Mouse (Mus musculus) cerebellum, adult 8-10 months (tissue): ENCODE data around the gene Pnliprp2.

ENCODE experiments used
- DNase-seq: peaks from one replicate; pipeline ENCODE4 v3.0.0; 2022

Gene Pnliprp2

DNA sequence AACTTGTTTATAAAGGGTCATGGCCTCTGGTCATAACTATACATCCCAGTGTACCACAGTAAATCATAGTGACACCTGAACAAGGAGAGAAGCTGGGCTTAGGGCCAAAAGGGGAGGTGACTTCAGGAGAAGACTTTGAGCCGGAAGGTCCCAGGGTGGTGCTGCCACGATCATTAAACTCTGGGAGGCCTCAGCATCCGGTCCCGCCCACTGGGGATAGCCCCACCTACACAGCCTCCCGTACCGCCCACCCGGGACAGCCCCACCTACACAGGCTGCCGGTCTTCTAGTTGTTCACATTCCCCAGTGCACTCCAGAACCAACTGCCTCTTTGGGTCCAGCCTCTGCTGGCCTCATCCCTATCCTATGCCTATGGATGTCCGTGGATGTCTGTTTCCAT lies at the start of gene Pnliprp2:
Gene Pnliprp2, plus strand, starts transcription at position 297 of the 400 bp plus-strand sequence.
- no peak for DNase-seq

DNA sequence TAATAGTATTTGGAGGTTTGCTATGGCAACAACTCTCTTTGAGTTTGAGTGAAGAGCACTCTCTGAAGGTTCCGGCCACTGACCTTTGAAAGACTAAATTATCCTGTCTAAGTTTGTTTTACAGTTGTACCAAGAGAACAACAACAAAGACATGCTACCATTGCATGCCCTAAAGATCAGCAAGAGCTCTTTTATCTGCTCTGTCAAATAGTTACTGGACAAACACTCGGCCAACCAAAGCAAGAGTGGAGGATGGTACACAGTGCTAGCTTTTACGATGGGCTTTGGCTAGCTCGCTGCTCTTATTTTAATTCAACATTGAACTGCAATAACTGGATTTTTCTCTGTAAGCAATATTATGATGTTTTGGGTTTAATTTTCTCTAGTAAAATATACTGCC lies 41.6 kb upstream of the Pnliprp2 start:
- DNase-seq: no peak

DNA sequence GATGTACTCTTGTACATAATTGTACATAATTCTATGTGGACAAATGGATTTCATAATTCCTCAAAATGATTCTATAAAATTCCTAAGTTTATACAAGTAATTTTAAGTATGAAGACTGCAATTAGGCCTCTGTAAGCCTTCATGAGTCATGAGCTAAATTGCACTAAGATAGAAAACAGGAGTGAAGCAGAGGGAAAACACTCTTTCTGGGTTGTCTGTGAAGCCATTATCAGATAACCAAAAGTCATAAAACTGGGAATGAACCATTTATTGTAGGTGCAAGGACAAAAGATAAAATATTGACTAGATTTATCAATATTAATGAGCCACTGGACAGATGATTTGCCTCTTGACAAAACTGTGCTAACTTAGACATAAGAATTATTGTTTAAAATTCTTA lies 39.1 kb upstream of the Pnliprp2 start:
- DNase-seq: no peak

DNA sequence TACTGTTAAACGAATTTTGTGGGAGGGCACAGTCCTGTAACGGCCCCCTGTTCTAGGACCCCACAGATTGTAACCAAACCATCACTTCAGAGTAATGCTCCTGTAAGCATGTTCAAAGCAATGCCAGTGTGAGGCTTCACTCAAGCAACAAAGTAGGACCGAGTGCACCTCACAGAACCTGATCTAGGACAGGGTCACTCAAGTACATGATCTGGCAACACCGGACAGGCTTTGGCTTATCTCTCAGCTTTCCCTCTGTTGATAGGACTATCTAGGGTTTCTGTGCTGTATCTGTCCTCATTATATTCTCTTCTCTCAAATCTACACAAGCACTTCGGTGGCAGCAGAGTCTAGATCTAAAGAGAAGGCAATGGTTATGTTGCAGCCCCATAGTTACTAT lies 33.0 kb upstream of the Pnliprp2 start:
- no peak for DNase-seq

DNA sequence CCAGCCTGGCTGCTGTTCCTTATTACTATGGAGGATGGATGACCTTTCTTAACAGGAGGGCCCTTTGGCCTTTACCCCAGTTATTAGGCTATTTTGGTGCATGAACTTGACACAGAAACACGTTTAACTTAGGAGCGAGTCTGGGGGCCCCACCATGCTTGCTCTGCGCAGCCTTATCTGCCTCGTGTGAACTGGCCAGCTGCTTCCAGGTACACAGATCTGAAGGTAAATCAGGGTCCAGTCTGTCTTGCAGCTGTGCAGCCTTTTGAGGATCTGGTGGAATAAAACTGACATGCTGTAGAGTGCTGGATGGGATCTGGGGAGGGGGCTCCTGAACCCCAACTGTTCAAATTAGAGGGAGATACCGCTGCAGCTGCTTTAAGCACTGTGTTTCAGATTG lies 31.8 kb upstream of the Pnliprp2 start:
- DNase-seq: no peak

DNA sequence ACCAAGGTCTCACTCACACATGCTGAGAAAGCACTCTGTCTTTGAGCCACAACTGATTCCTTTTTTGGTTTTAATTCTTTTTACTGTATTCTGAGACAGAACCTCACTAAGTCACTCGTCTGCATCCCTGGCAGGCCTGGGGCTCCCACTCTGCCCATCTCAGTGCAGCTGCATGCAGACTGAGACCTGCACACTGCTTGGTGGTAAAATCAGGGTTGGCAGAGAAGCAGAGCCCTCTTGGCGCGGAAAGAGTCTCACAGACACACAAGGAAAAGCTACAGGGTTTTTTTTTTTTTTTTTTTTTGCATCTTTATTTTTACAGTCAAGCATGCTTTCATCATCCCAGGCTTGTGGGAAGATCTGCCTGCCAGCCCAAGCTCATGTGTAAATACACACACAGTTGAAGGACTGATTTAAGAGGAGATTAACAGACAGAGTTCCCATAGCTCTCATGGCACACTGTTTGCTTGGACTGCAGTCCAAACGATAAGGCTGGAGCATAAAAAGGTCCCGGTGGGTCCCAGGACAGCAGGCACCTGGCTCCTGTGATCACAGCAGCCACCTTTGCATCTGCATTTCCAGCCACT lies 31.0 kb upstream of the Pnliprp2 start, which contains the start of gene Pnliprp1:
Gene Pnliprp1, plus strand, starts transcription at position 443 of the 587 bp plus-strand sequence.
- no peak for DNase-seq

DNA sequence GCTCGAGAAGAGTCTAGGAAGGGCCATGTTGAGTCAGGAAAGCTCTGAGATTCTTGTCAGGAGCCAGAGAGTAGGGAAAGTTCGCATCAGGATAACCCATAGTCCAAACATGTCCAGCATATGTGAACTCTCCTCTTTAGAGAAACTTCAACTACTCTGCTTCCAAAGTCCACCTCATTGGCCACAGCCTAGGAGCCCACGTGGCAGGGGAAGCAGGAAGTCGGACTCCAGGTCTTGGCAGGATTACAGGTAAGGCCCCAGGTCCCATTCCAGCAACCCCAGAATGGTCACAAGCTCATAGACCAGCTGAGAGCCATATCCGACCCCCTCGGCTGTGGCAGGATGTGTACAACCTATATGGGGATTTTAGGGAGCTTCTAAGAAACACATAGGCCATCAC lies 26.3 kb upstream of the Pnliprp2 start:
- no peak for DNase-seq

DNA sequence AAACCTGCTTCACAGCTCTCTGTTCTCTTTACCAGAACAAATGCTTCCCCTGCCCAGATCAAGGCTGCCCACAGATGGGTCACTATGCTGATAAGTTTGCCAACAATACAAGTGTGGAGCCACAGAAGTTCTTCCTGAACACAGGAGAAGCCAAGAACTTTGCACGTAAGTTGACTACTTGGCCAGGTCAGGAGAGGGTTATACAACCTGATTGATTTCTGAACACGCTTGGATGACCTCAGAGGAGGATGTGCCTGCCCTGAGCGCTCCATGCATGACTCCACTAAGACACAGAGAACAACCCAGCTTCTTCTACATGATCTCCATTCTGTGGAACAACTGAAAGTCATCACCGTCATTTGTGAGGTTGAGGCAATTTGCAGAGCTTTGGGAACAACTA lies 21.4 kb upstream of the Pnliprp2 start:
- DNase-seq: no peak

DNA sequence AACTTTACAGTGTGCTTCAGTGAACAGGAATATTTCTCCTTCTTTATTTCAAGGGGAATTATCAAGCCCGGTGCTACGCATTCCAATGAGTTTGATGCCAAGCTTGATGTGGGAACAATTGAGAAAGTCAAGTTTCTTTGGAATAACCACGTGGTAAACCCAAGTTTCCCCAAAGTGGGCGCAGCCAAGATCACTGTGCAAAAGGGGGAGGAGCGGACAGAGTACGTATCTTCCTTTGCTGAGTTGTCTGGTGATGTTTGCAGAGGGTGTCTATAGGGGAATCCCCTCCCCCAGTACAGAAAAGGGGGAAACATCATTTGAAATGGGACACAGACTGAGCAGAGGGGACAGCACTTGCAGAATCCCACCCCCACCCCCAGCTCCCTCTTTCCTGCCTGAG lies 18.5 kb upstream of the Pnliprp2 start:
- no peak for DNase-seq

DNA sequence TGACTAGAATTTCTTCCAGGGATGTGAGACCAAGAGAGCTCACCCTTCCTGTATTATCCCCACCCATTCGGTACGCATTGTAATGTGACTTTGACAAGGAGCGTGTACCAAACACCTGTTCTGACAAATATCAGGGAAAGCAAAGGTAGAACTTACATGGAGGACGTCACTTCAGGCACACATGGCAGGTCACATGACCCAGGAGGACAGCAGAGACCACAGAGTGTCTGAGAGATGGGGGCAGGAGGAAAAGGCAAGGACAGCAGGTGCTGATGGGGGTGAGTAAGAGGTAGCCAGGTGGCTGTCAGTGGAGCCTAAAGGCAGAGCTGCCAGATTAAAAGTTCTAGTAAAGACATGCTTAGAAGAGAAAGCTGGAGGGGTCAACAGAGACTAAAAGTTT lies 16.8 kb upstream of the Pnliprp2 start:
- DNase-seq: no peak

DNA sequence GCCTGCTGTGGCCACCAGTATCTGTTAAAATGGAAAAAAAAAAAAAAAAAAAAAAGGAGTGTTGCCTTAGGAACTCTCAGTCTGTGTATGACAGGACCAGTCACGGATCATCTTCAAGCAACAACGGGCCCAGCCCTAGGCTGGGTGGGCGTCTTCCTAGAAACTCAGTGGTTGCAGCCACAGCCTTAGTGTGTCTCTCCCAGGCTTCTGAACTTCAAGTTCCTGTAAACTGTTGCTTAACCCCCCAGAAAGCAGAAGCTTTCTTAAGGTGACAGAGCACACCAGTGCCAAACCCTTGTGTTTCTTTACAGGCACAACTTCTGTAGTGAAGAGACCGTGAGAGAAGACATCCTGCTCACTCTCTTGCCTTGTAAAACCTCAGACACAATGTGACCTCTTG lies 15.8 kb upstream of the Pnliprp2 start:
- no peak for DNase-seq

DNA sequence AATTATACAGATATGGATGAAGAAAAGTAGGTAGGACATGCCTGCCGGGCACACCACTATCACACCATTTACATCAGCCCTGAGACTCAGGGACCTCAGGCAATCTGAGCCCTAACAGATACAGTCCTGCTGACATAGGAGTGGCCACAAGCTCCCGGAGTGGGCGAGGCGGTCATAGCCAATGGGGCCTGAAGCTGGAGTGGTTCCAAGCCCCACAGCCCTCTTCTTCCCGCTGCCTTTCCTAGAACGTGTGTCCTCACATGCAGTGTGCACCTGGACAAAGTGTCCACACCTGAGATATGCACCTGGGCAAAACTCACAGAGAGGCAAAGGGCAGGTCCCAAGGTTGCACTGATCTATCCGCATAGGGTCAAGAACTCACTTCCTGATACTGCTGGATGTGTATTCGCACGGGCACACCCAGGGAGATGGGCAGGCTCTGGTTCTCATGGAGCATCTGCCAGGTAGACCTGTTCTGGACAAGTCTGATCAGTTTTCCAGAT lies 12.0 kb upstream of the Pnliprp2 start:
- no peak for DNase-seq

DNA sequence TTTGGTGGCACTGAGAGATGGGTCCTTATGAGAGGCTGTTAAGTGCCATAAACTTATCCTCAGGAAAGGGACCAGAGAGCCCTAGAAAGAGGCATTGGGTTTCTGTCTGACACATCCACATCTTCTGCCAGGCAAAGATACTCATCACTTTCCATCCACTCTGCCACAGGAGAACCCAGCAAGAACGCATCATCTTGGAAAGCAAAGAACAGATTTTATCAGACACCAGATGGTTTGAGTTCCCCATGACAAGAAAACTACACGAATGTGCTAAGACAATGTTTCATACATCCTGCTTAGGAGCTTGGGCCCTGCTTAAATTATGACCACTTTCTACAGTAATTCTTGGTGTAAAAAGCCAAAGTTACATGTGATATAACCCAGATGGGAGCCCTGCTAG lies 8.7 kb upstream of the Pnliprp2 start:
- no peak for DNase-seq

DNA sequence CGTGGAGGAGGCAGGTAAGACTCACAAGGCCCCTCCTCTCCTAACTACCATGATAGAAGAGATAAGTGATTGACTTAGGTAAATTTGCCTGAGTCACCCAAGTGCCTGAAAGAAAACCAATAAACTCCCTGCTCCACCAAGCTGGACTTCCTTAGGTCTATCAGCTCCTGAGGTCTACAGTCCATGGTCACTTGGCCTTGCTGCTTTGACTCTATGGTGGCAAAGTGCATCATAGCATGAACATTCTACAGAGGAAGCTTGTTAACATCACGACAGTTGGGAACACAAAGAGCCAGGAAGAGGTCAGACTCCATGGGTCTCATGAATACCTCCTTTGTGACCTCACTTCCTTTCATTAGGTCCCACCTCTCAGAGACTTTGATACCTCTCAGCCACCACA lies 8.0 kb upstream of the Pnliprp2 start:
- no peak for DNase-seq

DNA sequence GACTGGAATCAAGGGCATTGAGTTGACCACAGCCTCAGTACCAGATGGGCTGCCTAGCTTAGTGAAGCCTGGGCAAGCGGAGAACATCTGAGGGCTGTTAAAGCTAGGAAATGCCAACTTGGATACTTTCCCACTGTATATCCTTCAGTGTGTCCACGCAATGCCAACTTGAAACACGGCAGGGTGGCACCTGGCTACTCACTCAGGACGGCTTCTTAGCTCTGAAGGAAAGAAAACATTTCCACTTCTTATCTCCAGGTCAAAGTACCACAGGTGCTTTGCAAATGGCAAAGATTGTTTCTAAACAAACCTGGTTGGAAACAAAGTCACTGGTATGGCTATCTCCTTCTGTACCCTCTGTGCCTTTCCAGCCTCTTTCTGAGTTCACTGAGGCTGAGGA lies 648 bp upstream of the Pnliprp2 start:
- no peak for DNase-seq

DNA sequence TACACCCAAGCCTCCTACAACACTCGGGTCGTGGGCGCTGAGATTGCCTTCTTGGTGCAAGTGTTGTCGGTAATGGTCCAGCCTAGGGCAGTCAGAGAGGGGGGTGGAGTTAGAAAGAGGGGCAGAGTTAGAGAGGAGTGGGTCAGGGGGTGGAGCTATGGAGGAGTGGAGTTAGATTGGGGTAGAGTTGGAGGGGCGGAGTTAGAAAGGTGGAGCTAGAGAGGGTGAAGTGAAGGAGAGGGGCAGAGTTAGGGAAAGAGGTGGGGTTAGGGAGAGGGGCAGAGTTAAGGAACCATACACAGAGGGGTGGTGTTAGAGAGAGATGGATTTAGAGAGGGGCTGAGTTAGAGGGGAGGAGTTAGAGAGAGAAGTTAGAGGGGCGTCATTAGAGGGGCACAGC lies 2.8 kb downstream of the Pnliprp2 start:
- no peak for DNase-seq

DNA sequence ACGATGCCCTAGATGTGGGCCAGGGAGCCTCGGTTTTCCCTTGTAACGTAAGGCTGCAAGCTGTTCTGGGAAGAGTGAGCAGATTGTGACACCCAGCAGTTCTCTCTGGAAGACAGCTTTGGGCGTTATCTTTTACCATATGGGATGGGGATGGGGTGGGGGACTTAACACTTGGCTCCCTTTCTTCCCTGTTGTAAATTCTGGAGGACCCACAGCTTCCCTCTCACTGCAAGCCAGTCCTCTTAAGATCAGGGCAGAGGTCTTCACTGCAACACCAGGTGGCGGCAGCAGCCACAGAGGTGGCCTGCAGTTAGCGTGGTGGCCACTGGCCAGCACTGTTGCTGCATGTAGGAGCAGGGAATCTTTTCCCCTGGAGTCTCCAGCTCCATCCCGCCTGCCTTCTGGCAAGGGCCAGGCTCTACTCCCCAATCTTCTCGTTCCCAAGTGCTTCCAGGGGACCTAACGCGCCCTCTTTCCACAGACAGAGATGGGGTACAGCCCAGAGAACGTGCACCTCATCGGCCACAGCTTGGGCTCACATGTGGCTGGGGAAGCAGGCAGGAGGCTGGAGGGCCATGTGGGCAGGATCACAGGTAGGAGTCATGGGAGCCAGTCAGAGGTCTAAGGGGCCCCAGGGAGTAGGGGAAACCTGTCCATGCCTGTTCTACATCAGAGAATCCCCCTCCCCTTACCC lies 3.5 kb downstream of the Pnliprp2 start:
- DNase-seq: peak; percentile 13

DNA sequence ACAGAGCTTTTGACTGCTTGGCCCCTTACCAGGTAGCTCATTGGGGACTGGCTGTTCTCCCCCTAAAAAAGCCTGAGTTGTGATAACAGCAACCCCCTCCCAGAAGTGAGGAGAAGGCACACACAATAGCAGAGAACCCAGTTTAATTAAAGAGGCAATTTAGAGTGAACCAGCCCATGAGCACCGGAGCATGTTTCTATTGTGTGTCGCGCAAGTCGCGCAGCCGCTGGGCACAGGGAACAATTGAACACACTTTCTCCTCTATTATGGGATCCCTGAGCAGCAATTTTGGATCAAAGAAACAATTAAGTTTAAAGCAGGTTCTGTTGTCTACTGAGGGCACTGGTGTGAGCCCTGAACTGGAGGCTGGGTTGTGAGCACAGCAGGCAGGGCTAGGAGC lies 7.8 kb downstream of the Pnliprp2 start:
- DNase-seq: no peak

DNA sequence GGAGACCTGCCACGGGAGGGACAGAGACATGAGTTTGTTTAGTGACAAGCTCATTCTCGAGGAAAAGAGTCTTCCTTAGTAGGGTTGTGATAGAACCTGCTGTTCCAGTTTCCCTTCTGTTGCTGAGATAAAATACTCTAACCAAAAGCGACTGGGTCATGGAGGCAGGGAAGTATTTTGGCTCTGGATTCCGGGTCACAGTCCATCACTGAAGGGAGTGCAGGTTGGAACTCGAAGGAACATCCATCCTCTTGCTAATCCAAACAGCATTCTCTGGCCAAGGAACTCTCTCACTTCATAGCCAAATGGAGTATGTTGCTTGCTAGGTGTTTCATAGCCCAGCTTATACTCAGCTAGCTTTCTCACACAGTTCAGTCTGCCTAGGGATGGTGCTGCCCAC lies 16.9 kb downstream of the Pnliprp2 start:
- DNase-seq: no peak

DNA sequence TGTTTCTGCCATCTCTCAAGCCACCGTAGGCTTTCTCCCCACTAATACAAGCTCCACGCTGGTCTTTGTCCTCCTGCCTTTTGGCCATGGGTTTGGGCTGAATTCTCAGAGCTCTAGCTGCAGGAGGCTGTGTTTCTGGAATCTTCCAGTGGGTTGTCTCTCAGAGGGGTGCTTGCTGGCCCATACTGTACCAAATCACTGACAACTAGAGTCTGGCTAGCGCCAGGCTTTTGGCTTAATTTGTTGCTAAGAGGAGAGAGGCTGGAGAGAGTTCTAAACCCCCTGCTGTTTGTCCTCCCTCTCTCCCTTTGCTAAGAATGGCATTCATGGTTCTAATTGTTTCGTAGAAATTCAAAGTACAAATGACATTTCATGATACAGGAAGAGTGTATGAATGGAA lies 22.0 kb downstream of the Pnliprp2 start:
- DNase-seq: no peak

DNA sequence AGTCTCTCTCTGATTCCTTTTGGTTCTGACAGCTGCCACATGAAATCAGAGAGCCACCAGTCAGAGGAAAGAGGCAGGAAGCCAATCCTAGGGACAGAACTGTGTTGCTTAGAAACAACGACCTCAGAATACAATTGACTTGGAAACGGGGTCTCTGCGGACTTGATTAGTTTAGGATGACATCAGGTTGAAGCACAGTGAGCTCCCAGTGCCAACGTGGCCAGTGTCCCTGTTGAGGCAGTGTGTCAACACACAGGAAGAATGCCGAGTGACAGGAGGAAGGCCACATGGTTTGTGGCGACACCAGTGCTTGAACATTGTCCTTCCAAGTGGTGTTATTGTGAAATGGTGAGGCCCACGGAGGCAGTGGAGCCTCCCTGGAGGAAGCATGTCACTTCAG lies 24.4 kb downstream of the Pnliprp2 start:
- no peak for DNase-seq

DNA sequence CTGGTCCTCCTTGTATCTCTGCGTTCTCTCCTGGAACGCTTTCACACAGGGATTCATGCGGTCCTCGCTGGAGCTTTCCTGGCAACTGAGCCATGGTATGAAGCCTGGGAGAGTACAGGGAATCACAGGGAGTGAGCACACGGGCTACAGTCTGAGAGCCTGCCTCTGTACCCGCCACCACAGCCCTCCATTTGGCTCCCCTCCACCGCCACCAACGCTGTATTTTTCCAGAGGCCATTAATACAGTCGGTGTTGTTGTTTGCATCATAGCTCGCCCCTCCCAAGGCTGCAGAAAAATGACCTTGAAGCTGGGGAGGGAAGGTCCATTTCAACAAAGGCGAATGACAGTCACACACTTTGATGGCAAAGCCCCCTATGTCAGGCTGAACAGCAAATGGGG lies 29.7 kb downstream of the Pnliprp2 start:
- no peak for DNase-seq

DNA sequence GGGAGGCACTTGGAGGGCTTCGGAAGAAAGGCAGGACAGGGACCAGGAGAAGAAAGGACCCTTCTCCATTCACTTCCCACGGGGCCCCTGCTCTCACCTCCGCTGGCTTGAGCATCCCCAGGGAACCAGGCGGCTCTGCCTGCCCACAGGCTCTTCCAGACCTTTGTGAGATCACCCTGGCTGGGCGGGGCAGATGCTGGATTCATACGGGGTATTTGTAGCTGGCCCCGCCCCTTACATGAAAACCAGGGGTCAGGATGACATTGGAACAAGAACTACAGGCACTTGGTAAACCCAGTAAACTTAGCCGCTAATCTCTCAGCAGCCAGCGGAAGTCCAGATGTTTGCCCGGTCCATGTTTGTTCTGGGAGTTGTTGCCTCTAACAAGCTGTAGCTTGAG lies 34.8 kb downstream of the Pnliprp2 start, which contains the start of gene 1700019N19Rik:
Gene 1700019N19Rik, minus strand, starts transcription at position 178 of the 400 bp plus-strand sequence.
- DNase-seq: no peak

DNA sequence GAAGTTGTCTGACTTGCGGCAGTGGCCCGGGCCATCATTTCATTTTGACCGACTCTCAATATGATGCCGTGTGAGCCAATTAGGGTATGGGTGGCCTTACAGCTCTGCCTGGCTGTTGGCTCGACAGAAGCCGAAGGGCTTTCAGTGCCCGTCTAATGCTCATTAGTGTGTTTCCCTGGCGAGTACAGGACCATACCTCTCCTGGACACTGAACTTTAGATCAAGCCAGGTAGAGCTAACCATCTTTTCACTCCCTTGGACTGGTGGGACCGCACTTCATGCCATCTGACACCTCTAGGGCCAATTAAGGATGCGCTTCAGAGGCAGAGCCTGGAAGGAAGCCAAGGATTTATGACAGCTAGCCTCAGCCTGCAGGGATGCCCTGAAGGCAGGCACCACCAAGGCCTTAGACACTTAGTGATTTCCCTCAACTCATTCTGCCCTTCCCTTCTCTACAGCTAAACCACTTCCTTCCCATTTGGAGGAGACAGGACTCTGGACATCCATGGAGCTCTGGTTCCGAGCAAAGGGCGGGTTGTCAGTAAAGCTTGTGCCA lies 35.7 kb downstream of the Pnliprp2 start:
- DNase-seq: no peak
